Mouse (Mus musculus) midbrain, embryonic 14.5 days (tissue): ENCODE measurements around the gene Gtf2h4. TPM values are rescaled to one million over a fixed set of nuclear protein-coding genes. Genes with fewer than 3 reads are reported as not detected.

Experiments
- ATAC-seq: fragments of 200-750 bp; cut with Nextera tagmentation; 2 replicates; pipeline ENCODE4 v1.8.0; 2017; ENCODE audit warnings: moderate number of reproducible peaks, moderate library complexity; ENCODE audit not compliant: low FRiP score, low TSS enrichment
- DNase-seq: peaks from one replicate; pipeline ENCODE4 v3.0.0-alpha.2; 2015
- H3K27ac ChIP-seq: fragments of 300-500 bp; sonication (generic); replicated peaks from 2 replicates; pipeline ENCODE4 v1.5.1; 2014; ENCODE audit warnings: mild to moderate bottlenecking, low read depth, low read length, moderate library complexity
- H3K27me3 ChIP-seq: fragments of 300-500 bp; sonication (generic); 2 replicates; pipeline ENCODE4 v1.6.1; 2014; ENCODE audit warnings: low read length, control low read depth, mixed read lengths; ENCODE audit not compliant: control insufficient read depth, insufficient read depth
- H3K36me3 ChIP-seq: fragments of 300-500 bp; sonication (generic); 2 replicates; pipeline ENCODE4 v1.6.1; 2014; ENCODE audit warnings: low read length, control low read depth; ENCODE audit not compliant: control insufficient read depth, insufficient read depth
- H3K4me1 ChIP-seq: fragments of 300-500 bp; sonication (generic); 2 replicates; pipeline ENCODE4 v1.6.1; 2014; ENCODE audit warnings: mild to moderate bottlenecking, antibody characterized with exemption, low read length, control low read depth; ENCODE audit not compliant: control insufficient read depth, insufficient read depth
- H3K4me2 ChIP-seq: fragments of 300-500 bp; sonication (generic); 2 replicates; pipeline ENCODE4 v1.6.1; 2014; ENCODE audit warnings: mild to moderate bottlenecking, low read length, moderate library complexity
- H3K4me3 ChIP-seq: fragments of 300-500 bp; sonication (generic); replicated peaks from 2 replicates; pipeline ENCODE4 v1.5.1; 2014; ENCODE audit warnings: low read depth, low read length
- H3K9ac ChIP-seq: fragments of 300-500 bp; sonication (generic); replicated peaks from 2 replicates; pipeline ENCODE4 v1.6.1; 2014; ENCODE audit warnings: mild to moderate bottlenecking, low read length, moderate library complexity
- H3K9me3 ChIP-seq: fragments of 300-500 bp; sonication (generic); 2 replicates; pipeline ENCODE4 v1.6.1; 2016; ENCODE audit warnings: low read length, control low read depth, mixed read lengths; ENCODE audit not compliant: control insufficient read depth
- WGBS: fragments of 180-500 bp; shearing (Covaris S2); extraction: QIAGEN DNeasy Blood & Tissue Kit; methylation state at CpG from one replicate; pipeline ENCODE4 v1.1.7; 2014; 5-methylcytosine and 5-hydroxymethylcytosine counted together
- polyA plus RNA-seq: library from polyadenylated mRNA; unstranded; fragments of >200 nt; fragmentation: Nextera tagmentation; extraction: Ambion mirVana; gene quantifications from 2 replicates; pipeline ENCODE4 v1.2.1, GENCODE M21; 2014

Gene Gtf2h4
- 23.6 and 25.5 TPM in 2 replicates for polyA plus RNA-seq

- peak; percentile 98 for DNase-seq
- Histone ChIP-seq H3K4me2 (peak within 1 kb of the TSS; percentile 70), H3K4me3 (peak within 1 kb of the TSS; percentile 67), H3K27ac (no peak within 1 kb of the TSS; the same call in 1 of the 2 replicates), H3K27me3 (no peaks in the 10 kb centered on the region), H3K4me1 (peaks cover 6% of the 10 kb centered on the region; the same call in 1 of the 2 replicates), H3K36me3 (peaks cover 13% of the 10 kb centered on the region; the same call in 1 of the 2 replicates), H3K9ac (peak within 1 kb of the TSS; percentile 79), H3K9me3 (no peaks in the 10 kb centered on the region)
- peak; percentile 96 for ATAC-seq
- 1% methylated on average over 23 of the region's 23 CpGs for WGBS
Measured at GRCm38 (mm10) chr17:35673416-35674035, at the start of gene Gtf2h4. Gene Gtf2h4 (minus strand): TSS chr17:35673739.

- Histone ChIP-seq H3K4me3 (no peak overlapping the region), H3K27me3 (no peaks in the 10 kb centered on the region), H3K4me1 (no peaks in the 10 kb centered on the region; the same call in 1 of the 2 replicates), H3K27ac (no peak overlapping the region), H3K9ac (no peak overlapping the region), H3K4me2 (no peak overlapping the region), H3K36me3 (no peaks in the 10 kb centered on the region), H3K9me3 (no peaks in the 10 kb centered on the region)
- 78% methylated on average over 8 of the region's 8 CpGs for WGBS
- no peak for DNase-seq
- ATAC-seq: no peak
Measured at GRCm38 (mm10) chr17:35721676-35722075, 48.1 kb upstream of the Gtf2h4 start.

GRCm38 (mm10) chr17:35720340-35720727 lies 46.8 kb upstream of the Gtf2h4 start:
- peak; percentile 56 for DNase-seq

GRCm38 (mm10) chr17:35719616-35720339 lies 46.2 kb upstream of the Gtf2h4 start:
- Histone ChIP-seq H3K27ac (no peak overlapping the region), H3K9ac (no peak overlapping the region; the same call in 1 of the 2 replicates), H3K4me1 (no peaks in the 10 kb centered on the region; the same call in 1 of the 2 replicates), H3K9me3 (no peaks in the 10 kb centered on the region), H3K4me3 (no peak overlapping the region), H3K27me3 (no peaks in the 10 kb centered on the region), H3K4me2 (no peak overlapping the region; the same call in 1 of the 2 replicates), H3K36me3 (no peaks in the 10 kb centered on the region)
- ATAC-seq: no peak
- 72% methylated on average over 9 of the region's 9 CpGs for WGBS
- DNase-seq: no peak

More at GRCm38 (mm10) chr17:35720340-35720727, 46.8 kb upstream of the Gtf2h4 start:
- Histone ChIP-seq H3K4me3 (no peak overlapping the region), H3K27me3 (no peaks in the 10 kb centered on the region), H3K4me1 (no peaks in the 10 kb centered on the region; the same call in 1 of the 2 replicates), H3K9me3 (no peaks in the 10 kb centered on the region), H3K27ac (no peak overlapping the region), H3K4me2 (peak overlapping the region; percentile 20), H3K9ac (no peak overlapping the region; the same call in 1 of the 2 replicates), H3K36me3 (no peaks in the 10 kb centered on the region)
- ATAC-seq: 0 out of 2 replicates have a peak, but pooled peaks have one; percentile 53
- WGBS: 15% methylated on average over 11 of the region's 11 CpGs

- WGBS: 88% methylated on average over 6 of the region's 6 CpGs
- ATAC-seq: no peak
Measured at GRCm38 (mm10) chr17:35717080-35717479, 43.5 kb upstream of the Gtf2h4 start.

GRCm38 (mm10) chr17:35716114-35716513 lies 42.6 kb upstream of the Gtf2h4 start:
- H3K4me1 ChIP-seq: peaks cover 2% of the 10 kb centered on the region
- 91% methylated on average over 3 of the region's 3 CpGs for WGBS
- no peak overlapping the region for H3K4me2 ChIP-seq
- ATAC-seq (no peak), DNase-seq (no peak)
- H3K9me3 ChIP-seq: no peaks in the 10 kb centered on the region
- no peak overlapping the region for H3K27ac ChIP-seq
- no peak overlapping the region for H3K9ac ChIP-seq
- no peaks in the 10 kb centered on the region for H3K36me3 ChIP-seq
- H3K4me3 ChIP-seq: no peak overlapping the region
- H3K27me3 ChIP-seq: no peaks in the 10 kb centered on the region

More at GRCm38 (mm10) chr17:35717080-35717479, 43.5 kb upstream of the Gtf2h4 start:
- Histone ChIP-seq H3K36me3 (no peaks in the 10 kb centered on the region), H3K9ac (no peak overlapping the region), H3K9me3 (no peaks in the 10 kb centered on the region), H3K4me1 (no peaks in the 10 kb centered on the region; the same call in 1 of the 2 replicates), H3K4me3 (no peak overlapping the region), H3K27ac (no peak overlapping the region), H3K4me2 (no peak overlapping the region), H3K27me3 (no peaks in the 10 kb centered on the region)
- no peak for DNase-seq

GRCm38 (mm10) chr17:35710705-35711347 lies 37.3 kb upstream of the Gtf2h4 start:
- Histone ChIP-seq H3K9ac (no peak overlapping the region), H3K4me2 (no peak overlapping the region)
- DNase-seq: peak; percentile 74

GRCm38 (mm10) chr17:35708611-35709010 lies 35.1 kb upstream of the Gtf2h4 start:
- H3K27ac ChIP-seq: no peak overlapping the region
- no peak for ATAC-seq
- WGBS: 67% methylated on average over 2 of the region's 2 CpGs

More at GRCm38 (mm10) chr17:35710705-35711347, 37.3 kb upstream of the Gtf2h4 start:
- WGBS: 24% methylated on average over 8 of the region's 8 CpGs
- H3K9me3 ChIP-seq: no peaks in the 10 kb centered on the region
- no peaks in the 10 kb centered on the region for H3K36me3 ChIP-seq
- H3K4me1 ChIP-seq: peaks cover 11% of the 10 kb centered on the region
- 0 out of 2 replicates have a peak, but pooled peaks have one; percentile 31 for ATAC-seq
- no peaks in the 10 kb centered on the region for H3K27me3 ChIP-seq
- no peak overlapping the region for H3K4me3 ChIP-seq
- H3K27ac ChIP-seq: no peak overlapping the region

More at GRCm38 (mm10) chr17:35708611-35709010, 35.1 kb upstream of the Gtf2h4 start:
- no peak for DNase-seq
- Histone ChIP-seq H3K36me3 (no peaks in the 10 kb centered on the region), H3K9ac (no peak overlapping the region), H3K4me1 (peaks cover 25% of the 10 kb centered on the region), H3K4me2 (no peak overlapping the region), H3K27me3 (no peaks in the 10 kb centered on the region), H3K4me3 (no peak overlapping the region), H3K9me3 (no peaks in the 10 kb centered on the region)
